10 mouse cellular contexts compared by ENCODE assay signal in genomic region chr19:40267380-40267779, GRCm38 (mm10). TPM values are rescaled to one million over a fixed set of nuclear protein-coding genes. Genes with fewer than 3 reads are reported as not detected.
DNase-seq lines count a peak whose midpoint lies in the region; ATAC-seq and TF ChIP-seq lines count a peak whose summit lies in the region.
"Had no signal": no experiment of that assay in that cellular context is flagged by ENCODE, and none has a peak within 500 bp of the region (broad histone marks: within the 10 kb centered on the region; RNA-seq: fewer than 3 reads in every experiment).

No protein-coding gene starts in this region.

- DNase-seq in T-cell, adult 2 months (ENCODE audit: low spot score), result peak; percentile 82
- DNase-seq in lung, embryonic 14.5 days, result no peak
- peak; percentile 19 to 39 for DNase-seq in spleen, postnatal 10 days (ENCODE audit: low spot score in 2 of 2)
- DNase-seq in cerebellum, adult 9-10 months, result no peak
- no peak for DNase-seq in right cerebral cortex, postnatal 25 days
- no peak for DNase-seq in layer of hippocampus, adult 8-10 months (ENCODE audit: low spot score in 2 of 2)
- DNase-seq in kidney, postnatal 4 days, result no peak
- DNase-seq: kidney, postnatal 10 days had no signal

- no peak overlapping the region for H3K4me3 ChIP-seq in heart, embryonic 15.5 days
- no peak overlapping the region for H3K4me3 ChIP-seq in lung, embryonic 14.5 days (ENCODE audit: low read depth, low read length)
- H3K4me3 ChIP-seq: midbrain, embryonic 12.5 days had no signal

- peaks cover 33% of the 10 kb centered on the region for H3K4me1 ChIP-seq in heart, embryonic 15.5 days (replicated peaks)
- 0 out of 2 replicates have a peak, but pooled peaks cover 3% of the 10 kb centered on the region for H3K4me1 ChIP-seq in lung, embryonic 14.5 days (ENCODE audit: insufficient read depth)

- WGBS in heart, embryonic 15.5 days, result 85% methylated on average over 1 of the region's 1 CpGs
- WGBS in lung, embryonic 14.5 days, result 74% methylated on average over 1 of the region's 1 CpGs

- no peaks in the 10 kb centered on the region for H3K9me3 ChIP-seq in heart, embryonic 15.5 days (replicated peaks)
- H3K9me3 ChIP-seq in lung, embryonic 14.5 days (ENCODE audit: low read depth, low read length), result no peaks in the 10 kb centered on the region
- H3K9me3 ChIP-seq: midbrain, embryonic 12.5 days had no signal

- no peak overlapping the region for H3K9ac ChIP-seq in heart, embryonic 15.5 days
- H3K9ac ChIP-seq in lung, embryonic 14.5 days, result no peak overlapping the region
- H3K9ac ChIP-seq: midbrain, embryonic 12.5 days had no signal

- TF ChIP-seq CTCF in lung, embryonic 14.5 days (IDR thresholded peaks at IDR 0.05; ENCODE audit: low read depth), result no peak

- no peak overlapping the region; the same call in 1 of the 2 replicates for H3K27ac ChIP-seq in heart, embryonic 15.5 days
- H3K27ac ChIP-seq in lung, embryonic 14.5 days (ENCODE audit: low read depth), result 0 out of 2 replicates have a peak overlapping the region, but pooled peaks have one; percentile 30
- H3K27ac ChIP-seq: midbrain, embryonic 12.5 days had no signal

- H3K36me3 ChIP-seq in heart, embryonic 15.5 days, result 0 out of 2 replicates have a peak, but pooled peaks cover 2% of the 10 kb centered on the region
- H3K36me3 ChIP-seq in lung, embryonic 14.5 days (ENCODE audit: insufficient read depth), result no peaks in the 10 kb centered on the region
- H3K36me3 ChIP-seq: midbrain, embryonic 12.5 days had no signal

- no peak for ATAC-seq in heart, embryonic 15.5 days (replicated peaks; ENCODE audit: insufficient number of reproducible peaks, insufficient read depth, low FRiP score, low read depth)
- no peak for ATAC-seq in lung, embryonic 14.5 days (ENCODE audit: insufficient read depth)

- H3K27me3 ChIP-seq in heart, embryonic 15.5 days, result no peaks in the 10 kb centered on the region
- no peaks in the 10 kb centered on the region for H3K27me3 ChIP-seq in lung, embryonic 14.5 days (ENCODE audit: insufficient read depth, low read length)

- H3K4me2 ChIP-seq in heart, embryonic 15.5 days, result peak overlapping the region; percentile 12; the same call in 1 of the 2 replicates
- no peak overlapping the region for H3K4me2 ChIP-seq in lung, embryonic 14.5 days
- H3K4me2 ChIP-seq: midbrain, embryonic 12.5 days had no signal

RNA-seq across cellular contexts. Expression of gene Pdlim1, which starts 4.3 kb away (rescaled TPM):
- 245 and 283 TPM in 2 replicates for polyA plus RNA-seq in heart, embryonic 15.5 days (2015; fragmentation: Nextera tagmentation; extraction: Ambion mirVana)
- 130 and 135 TPM in 2 replicates for polyA plus RNA-seq in lung, embryonic 14.5 days (2014; fragmentation: Nextera tagmentation; extraction: Ambion mirVana)
- 10 to 100 TPM; 10.5 to 13.6 (median 13.4) TPM for total RNA-seq in layer of hippocampus, adult 8-10 months (2022)

Comparison
In these comparisons a context has a peak if more than half of its experiments do, and no peak if none do; other contexts are left out.
1. DNase-seq: peak in T-cell, adult 2 months (single experiment) and spleen, postnatal 10 days (2 of 2); none in lung, embryonic 14.5 days (single experiment), cerebellum, adult 9-10 months (single experiment), right cerebral cortex, postnatal 25 days (single experiment), layer of hippocampus, adult 8-10 months (0 of 2) and kidney, postnatal 4 days (0 of 2).